In the genomic region with DNA sequence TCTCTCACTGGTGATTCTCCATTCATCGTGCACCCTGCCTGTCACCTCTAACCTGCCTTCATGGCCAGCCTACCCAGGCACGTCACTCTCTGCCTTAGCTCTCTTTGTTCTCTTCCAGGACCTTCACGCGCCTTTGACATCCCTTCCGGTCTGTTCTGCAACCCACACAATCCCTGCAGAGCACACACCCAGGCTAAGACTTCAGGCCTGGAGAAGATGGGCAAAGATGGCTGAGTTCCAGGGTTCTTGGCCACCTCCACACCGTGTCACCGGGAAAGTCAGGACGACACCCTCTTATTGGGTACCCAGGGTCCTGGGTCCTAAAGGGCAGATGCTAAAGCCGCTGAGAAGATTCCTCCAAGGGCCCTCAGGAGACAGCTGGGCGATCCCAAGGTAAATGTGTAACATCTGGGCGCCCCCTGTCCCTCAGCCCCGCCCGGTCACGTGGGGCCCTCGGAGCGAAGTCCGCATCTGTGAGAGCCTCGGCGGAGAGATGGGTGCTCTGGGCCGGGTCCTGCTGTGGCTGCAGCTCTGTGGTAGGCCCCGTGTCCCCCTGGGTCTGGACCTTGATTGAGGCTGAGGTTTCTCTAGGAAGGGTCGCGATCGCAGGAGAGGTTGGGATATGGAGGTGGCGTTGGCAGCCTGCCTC, we compare ENCODE assay signal across 10 mouse cellular contexts. TPM values are rescaled to one million over a fixed set of nuclear protein-coding genes. Genes with fewer than 3 reads are reported as not detected.
DNase-seq lines count a peak whose midpoint lies in the region; ATAC-seq and TF ChIP-seq lines count a peak whose summit lies in the region.
"Had no signal": no experiment of that assay in that cellular context is flagged by ENCODE, and none has a peak within 500 bp of the region (broad histone marks: within the 10 kb centered on the region; RNA-seq: fewer than 3 reads in every experiment).

Amn (plus strand) TSS at position 467 of the 649 bp plus-strand sequence.

- H3K27me3 ChIP-seq in heart, embryonic 14.5 days (ENCODE audit: control insufficient read depth, insufficient read depth, low read length) = peaks cover 64% of the 10 kb centered on the region
- peaks cover 73% of the 10 kb centered on the region for H3K27me3 ChIP-seq in E14TG2a.4 (ENCODE audit: insufficient read depth, low read length)
- H3K27me3 ChIP-seq in hindbrain, embryonic 15.5 days = peaks cover 65% of the 10 kb centered on the region

- no peak for TF ChIP-seq CTCF in E14TG2a.4 (conservative IDR thresholded peaks at IDR 0.05; ENCODE audit: low read length)

- H3K9me3 ChIP-seq in heart, embryonic 14.5 days (ENCODE audit: control insufficient read depth, low read length) = no peaks in the 10 kb centered on the region
- H3K9me3 ChIP-seq in E14TG2a.4 (ENCODE audit: low read length) = no peaks in the 10 kb centered on the region
- H3K9me3 ChIP-seq in hindbrain, embryonic 15.5 days = no peaks in the 10 kb centered on the region

- WGBS in heart, embryonic 14.5 days = 27% methylated on average over 25 of the region's 25 CpGs
- WGBS in hindbrain, embryonic 15.5 days = 32% methylated on average over 23 of the region's 25 CpGs
- 15% methylated on average over 25 of the region's 25 CpGs for WGBS in large intestine, adult 2 months

- intact Hi-C loops in heart, postnatal 25 days (cut with DNase I) = loop anchor here (5.0 kb wide), 1 partner anchor 142 kb away; no protein-coding TSS in a partner anchor

- DNase-seq in heart, postnatal 25 days (ENCODE audit: low spot score) = no peak
- no peak for DNase-seq in large intestine, adult 2 months (ENCODE audit: low read depth, low spot score)
- DNase-seq in adrenal gland, adult 18-20 months (ENCODE audit: low spot score in 2 of 2) = no peak
- no peak for DNase-seq in right cerebral cortex, postnatal 36 days (ENCODE audit: low spot score in 2 of 2)
- DNase-seq: adrenal gland, postnatal 14 days; thymus, adult 18-20 months had no signal

- H3K4me2 ChIP-seq in heart, embryonic 14.5 days (ENCODE audit: low read length) = 0 out of 2 replicates have a peak within 1 kb of the TSS, but pooled peaks have one; percentile 22
- no peak within 1 kb of the TSS for H3K4me2 ChIP-seq in hindbrain, embryonic 15.5 days

- no peak within 1 kb of the TSS for H3K27ac ChIP-seq in heart, embryonic 14.5 days (replicated peaks in 1 of 2; ENCODE audit: control insufficient read depth in 1 of 2, insufficient read depth in 1 of 2, low read depth in 2 of 2, low read length in 2 of 2)
- H3K27ac ChIP-seq in hindbrain, embryonic 15.5 days (replicated peaks) = no peak within 1 kb of the TSS

- peaks cover 13 to 20% of the 10 kb centered on the region in 2 experiments; a peak in 3 of 4 replicates for H3K4me1 ChIP-seq in heart, embryonic 14.5 days (ENCODE audit: control insufficient read depth in 2 of 2, insufficient read depth in 2 of 2, low read length in 2 of 2)
- peaks cover 75% of the 10 kb centered on the region for H3K4me1 ChIP-seq in E14TG2a.4 (replicated peaks; ENCODE audit: low read depth, low read length)
- peaks cover 22% of the 10 kb centered on the region for H3K4me1 ChIP-seq in hindbrain, embryonic 15.5 days (replicated peaks)

- ATAC-seq in heart, embryonic 14.5 days (ENCODE audit: insufficient number of reproducible peaks, insufficient read depth, low FRiP score, low read depth) = no peak
- no peak for ATAC-seq in hindbrain, embryonic 15.5 days (ENCODE audit: low FRiP score, low read depth)
- ATAC-seq in frontal cortex, adult (ENCODE audit: low TSS enrichment) = no peak

- H3K4me3 ChIP-seq in heart, embryonic 14.5 days (ENCODE audit: control insufficient read depth in 1 of 2, insufficient read depth in 1 of 2, low read depth in 1 of 2, low read length in 2 of 2) = peak within 1 kb of the TSS in 1 of 2 experiments; percentile 21; a peak in 2 of 4 replicates
- peak within 1 kb of the TSS; percentile 73 for H3K4me3 ChIP-seq in E14TG2a.4 (replicated peaks; ENCODE audit: low read length)
- no peak within 1 kb of the TSS for H3K4me3 ChIP-seq in hindbrain, embryonic 15.5 days

- no peak within 1 kb of the TSS for H3K9ac ChIP-seq in heart, embryonic 14.5 days (ENCODE audit: low read length)
- no peak within 1 kb of the TSS for H3K9ac ChIP-seq in hindbrain, embryonic 15.5 days

- H3K36me3 ChIP-seq in heart, embryonic 14.5 days (ENCODE audit: control insufficient read depth, insufficient read depth, low read length) = no peaks in the 10 kb centered on the region
- no peaks in the 10 kb centered on the region for H3K36me3 ChIP-seq in E14TG2a.4 (ENCODE audit: insufficient read depth, low read length)
- no peaks in the 10 kb centered on the region for H3K36me3 ChIP-seq in hindbrain, embryonic 15.5 days

RNA-seq across cellular contexts. Expression of gene Amn, which starts in this region (rescaled TPM):
- 1.4 and 2.0 TPM in 2 replicates for polyA plus RNA-seq in heart, embryonic 14.5 days (2014; fragmentation: Nextera tagmentation; extraction: Ambion mirVana)
- total RNA-seq in heart, postnatal 25 days (2021) = not detected
- polyA plus RNA-seq in hindbrain, embryonic 15.5 days (2015; fragmentation: Nextera tagmentation; extraction: Ambion mirVana) = 30.9 and 32.0 TPM in 2 replicates
- polyA plus RNA-seq in large intestine, adult 2 months (2012; rRNA removed) = 121 and 228 TPM in 2 replicates
- not detected for total RNA-seq in adrenal gland, adult 18-20 months (2021)
- total RNA-seq: adrenal gland, postnatal 14 days had no signal

Comparison
In these comparisons a context has a peak if more than half of its experiments do, and no peak if none do; other contexts are left out.
1. RNA of gene Amn (polyA plus RNA-seq): 121 to 228 TPM in large intestine, adult 2 months and 30.9 to 32.0 TPM in hindbrain, embryonic 15.5 days; 1.4 to 2.0 TPM in heart, embryonic 14.5 days; every median in the first group is over 10 times any median in the second.